Mouse (Mus musculus) olfactory bulb, adult 2 months (tissue): ENCODE measurements around the gene Cdkn2d.

ENCODE experiments used
- CTCF ChIP-seq: fragments of 200-500 bp; IDR thresholded peaks from 2 replicates; pipeline ENCODE4 v1.5.1; 2012; ENCODE audit warnings: low read depth, mild to moderate bottlenecking, low read length, moderate library complexity; ENCODE audit not compliant: insufficient read depth
- POLR2A ChIP-seq: fragments of 200-500 bp; IDR thresholded peaks from 2 replicates; pipeline ENCODE4 v1.6.1; 2012; ENCODE audit warnings: mild to moderate bottlenecking, low read depth, low read length, moderate library complexity; ENCODE audit not compliant: insufficient read depth

DNA sequence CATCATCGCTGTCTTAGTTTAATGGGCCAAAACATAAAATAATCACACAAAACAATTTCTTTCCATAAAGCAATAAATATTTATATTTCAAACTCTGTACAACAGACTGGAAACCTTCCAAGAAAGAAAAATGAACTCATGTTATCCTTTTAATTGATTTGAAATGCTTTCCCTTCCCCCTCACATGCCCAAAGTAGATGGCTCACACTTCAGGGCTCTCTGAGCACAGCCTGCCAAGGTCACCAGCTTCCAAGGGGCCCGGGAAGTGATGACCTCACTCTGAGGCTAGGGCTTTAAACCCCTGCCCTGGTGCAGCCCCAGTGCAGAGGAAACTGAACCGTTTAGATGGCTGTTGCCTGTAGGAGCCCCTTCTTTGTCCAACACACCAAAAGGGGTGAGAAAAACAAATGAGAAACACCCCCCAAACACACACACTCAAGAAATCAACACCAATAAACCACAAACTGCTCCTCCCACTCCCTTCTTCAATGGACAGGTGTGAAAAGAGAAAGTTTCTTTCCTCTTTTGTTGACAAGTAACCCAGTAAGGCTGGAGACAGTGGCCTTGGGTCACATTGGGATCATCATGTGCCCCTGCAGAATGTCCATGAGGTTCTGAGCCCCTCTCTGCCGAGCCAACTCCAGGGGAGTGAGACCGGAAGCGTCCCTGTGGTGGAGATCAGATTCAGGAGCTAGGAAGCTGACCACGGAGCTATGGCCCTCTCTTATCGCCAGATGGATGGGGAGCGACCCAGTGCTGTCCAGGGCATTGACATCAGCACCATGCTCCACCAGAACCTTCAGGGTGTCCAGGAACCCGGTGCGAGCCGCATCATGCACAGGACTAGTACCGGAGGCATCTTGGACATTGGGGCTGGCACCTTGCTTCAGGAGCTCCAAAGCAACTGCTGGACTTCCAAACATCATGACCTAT lies 2.5 kb downstream of the Cdkn2d start:
- no peak for TF ChIP-seq POLR2A
- TF ChIP-seq CTCF: no peak
